Mouse (Mus musculus) c-Kit-positive CD71-positive TER-119-positive erythroid progenitor cells, embryonic 14.5 days (primary cell): ENCODE data around the gene Rab37.
A peak's percentile ranks its signal among the peaks of the same experiment; 100 is the strongest.

Experiments
- DNase-seq: peaks from one replicate; pipeline ENCODE4 v3.0.0-alpha.2; 2013; ENCODE audit warnings: low spot score

Gene Rab37

DNA sequence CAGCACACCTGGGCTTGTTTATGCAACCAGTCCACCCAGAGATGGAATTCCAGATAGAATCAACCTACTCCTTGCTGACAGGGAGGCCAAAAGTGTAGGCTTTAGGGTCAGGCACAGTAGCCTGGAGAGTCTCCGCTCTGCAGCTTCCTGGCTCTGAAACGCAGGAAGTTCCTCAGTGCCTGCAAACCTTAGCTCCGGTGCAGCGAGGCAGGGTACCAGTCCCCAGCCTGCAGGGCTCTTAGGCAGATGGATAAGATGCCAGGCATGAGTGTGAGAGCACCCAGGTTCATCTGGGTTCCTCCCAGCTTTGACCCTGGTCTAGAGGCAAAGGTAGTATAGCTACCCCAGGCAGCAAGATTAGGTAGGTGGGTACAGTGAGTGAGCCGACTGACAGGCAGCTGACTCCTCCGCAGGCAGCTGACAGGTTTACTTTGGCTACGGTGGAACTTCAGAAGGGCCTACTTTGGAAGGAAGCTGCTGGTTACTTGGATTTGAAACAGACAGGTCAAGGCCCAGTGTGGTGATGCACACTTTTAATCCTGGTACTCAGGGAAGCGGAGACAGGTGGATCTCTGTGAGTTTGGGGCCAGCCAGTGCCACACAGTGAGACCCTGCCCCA is 76.5 kb downstream of the Rab37 start:
- no peak for DNase-seq

DNA sequence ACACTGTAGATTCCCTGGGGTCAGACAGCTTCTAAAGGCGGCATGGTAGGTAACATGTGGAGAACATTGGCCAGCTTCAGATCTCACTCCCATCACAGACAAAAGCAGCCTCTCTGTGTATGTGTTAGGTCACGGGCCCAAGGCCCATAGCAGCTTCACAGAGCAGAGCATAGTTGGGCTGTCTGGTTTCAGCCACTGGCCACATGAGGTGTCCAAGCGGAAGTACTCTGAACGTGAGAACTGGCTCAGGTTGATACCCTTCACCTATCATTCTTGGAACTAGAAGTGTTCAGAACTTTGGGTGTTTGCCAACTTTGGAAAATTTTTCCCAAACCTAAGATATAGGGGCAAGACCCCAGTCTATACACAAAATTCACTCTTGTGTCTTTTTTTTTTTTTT is 78.2 kb downstream of the Rab37 start:
- no peak for DNase-seq

DNA sequence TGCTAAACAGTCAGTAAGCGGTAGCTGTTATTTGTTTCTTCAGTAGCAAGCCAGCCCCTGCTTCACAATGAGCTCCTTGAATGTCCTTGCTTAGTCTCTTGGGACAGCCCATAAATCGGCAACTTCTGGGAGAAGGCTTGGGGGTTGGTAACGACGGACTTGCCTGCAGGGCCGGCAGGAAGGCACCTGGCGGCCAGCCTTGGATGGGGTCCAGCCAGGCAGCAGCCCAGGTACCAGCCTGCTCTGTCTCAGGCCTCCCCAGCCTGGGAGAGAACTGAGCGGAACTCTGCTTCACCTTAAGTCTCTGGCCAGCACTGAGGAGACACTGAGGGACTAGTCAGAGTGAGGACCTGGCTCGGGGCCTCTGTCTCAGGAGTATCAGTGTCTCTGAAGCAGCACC is 79.9 kb downstream of the Rab37 start:
- DNase-seq: no peak

DNA sequence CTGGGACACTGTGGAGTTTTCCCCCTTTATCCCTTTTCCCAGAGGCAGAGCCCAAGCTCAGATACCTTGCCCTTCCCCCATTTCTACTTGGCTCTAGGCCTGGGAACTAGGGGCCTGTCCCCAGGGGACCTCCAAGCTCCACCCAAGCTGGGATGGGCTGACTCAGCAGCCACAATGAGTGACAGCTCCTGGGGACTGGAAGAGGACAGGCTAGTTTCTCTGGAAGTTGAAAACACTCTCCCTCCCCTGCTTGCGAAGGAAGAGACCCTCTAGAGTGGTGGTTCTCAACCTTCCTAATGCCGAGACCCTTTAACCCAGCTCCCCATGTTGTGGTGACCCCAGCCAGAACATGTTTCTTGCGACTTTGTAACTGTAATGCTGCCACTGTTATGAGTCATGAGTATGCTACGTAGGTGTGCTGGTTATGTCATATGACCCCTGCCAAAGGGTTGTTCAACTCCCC is 81.6 kb downstream of the Rab37 start:
- no peak for DNase-seq

DNA sequence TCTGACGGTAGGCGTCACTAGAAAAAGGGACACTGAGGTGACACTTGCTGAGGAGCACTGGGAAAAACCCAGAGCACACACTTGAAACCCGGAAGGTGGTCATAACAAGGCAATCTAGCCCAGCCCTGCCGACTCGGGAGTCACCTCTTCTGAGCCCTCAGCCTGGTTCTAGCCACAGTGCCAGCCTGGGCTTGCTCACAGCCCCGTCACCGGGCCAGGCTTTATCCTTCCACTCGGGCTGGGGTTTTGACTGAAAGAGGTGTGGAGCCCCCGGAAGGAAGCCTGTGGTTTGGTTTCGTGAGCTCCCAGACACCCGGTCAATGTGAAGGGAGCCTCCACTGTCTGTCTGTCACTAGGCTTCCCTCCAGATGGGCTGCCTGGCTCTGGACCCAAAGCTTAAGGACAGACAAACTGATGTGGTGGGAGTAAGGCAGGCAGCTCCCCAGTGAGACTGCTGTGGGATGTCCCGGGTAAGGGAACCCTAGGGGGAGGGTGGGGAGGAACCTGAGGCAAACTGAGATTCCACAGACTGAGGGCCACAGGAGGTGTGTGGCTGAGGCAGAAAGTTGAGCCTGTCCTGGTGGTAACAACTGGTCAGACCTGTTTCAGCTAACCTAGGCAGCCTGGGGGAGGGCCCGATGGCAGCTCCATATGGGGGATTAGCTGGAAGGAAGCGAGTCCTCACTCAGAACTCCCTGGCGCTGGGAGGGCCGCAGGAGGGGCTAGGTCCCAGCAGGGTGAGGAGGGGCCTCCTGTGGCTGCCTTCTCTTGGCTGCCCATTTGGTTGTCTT is 82.5 kb downstream of the Rab37 start:
- DNase-seq: no peak

DNA sequence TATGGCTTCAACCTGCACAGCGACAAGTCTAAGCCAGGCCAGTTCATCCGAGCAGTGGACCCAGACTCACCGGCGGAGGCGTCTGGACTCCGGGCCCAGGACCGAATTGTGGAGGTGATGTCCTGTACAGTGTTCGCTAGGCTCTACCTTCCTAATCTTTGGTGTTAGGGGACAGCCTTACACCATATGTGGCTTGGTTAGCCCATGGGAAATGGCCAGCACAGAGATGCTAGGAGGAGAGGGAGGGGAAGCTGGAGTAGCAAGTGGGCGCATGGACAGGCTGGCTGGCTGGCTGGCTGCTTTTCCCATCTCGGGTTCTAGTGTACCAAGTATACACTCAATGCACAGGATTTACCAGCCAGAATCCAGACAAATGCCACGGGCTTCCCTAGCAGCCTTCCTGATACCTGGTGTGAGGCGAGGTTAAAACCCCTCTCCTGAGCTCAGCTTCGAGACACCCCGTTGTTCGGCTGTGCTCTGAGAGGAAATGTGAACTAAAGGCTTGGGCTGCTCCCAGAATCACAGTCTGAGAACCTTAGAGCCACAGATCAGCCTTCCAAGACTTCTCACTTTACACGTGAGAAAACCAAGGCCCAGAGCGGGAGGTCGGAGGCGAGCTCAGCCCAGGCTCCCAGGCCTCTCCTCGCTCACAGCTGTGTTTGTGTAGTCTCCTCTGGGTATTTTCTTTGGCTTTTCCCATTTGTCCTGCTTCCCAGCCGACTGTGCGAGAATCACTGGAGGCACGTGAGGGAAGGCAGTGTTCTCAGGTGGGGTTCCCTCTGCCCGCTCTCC is 85.4 kb downstream of the Rab37 start:
- DNase-seq: no peak

DNA sequence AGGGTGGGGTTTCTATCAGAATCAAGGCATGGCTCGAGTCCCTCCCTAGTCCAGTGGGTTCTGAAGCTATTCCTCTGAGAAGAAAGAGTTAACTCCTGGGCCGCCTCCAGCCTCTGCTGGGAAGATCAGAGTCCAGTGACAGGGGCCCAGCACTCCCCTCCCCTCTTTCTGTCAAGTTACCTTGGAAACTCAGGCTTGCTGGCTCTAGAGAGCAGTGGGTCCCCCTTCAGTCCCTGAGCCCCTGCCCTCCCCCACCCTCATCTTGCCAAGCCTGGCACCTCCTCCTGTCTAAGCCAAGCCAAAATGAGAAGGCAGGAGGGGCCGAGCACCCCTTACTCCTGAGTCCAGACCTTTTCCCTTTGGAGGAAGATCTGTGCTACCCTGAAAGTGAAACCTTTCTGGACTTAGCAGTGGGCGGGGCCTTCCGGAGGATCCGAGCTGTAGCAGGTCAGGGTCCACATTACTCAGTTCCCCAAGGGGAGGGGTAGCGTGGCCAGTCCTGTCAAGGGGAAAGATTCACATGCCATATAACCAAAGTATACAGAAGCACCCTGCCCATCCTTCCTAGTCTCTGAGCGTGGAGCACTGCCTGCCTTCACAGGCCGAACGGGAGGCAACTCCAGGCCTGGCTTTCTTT is 86.4 kb downstream of the Rab37 start:
- no peak for DNase-seq

DNA sequence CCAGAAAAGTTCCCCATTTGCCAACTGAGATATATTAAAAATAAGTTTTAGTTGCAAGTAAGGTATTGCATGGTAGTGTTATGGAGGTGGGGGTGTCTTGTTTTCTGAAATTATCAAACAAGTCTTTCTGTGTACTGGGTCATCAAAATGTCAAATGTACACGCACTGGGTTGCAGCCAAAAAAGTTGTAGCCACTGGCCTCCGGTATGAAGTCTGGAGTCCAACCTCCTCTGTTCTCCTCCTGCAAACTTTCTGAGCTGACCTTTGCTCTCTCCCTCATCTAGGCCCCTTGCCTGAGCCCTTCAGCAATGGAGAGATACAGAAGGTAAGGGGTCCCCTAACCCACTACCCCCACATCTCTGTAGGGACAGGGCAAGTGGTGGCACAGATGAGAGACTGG is 87.5 kb downstream of the Rab37 start:
- DNase-seq: no peak

DNA sequence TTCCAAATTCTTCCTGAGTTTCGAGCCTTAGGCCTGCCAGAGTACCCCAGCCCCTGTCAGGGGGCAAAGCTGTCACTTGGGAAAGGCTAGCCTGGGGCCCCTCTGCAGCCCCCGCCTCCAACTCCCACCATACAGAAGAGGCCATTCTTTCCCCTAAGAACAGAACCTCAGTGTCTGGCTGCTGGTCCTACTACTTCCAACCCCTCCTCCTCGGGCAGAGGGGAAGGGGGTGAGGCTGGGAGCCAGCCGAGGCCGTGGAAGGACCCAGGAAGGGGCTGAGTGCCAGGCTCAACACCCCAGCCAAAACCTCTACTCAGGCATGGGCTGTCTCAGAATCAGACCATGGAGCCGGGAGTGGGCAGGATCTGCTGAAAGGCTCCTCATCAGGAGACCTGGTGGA is 88.0 kb downstream of the Rab37 start:
- no peak for DNase-seq

DNA sequence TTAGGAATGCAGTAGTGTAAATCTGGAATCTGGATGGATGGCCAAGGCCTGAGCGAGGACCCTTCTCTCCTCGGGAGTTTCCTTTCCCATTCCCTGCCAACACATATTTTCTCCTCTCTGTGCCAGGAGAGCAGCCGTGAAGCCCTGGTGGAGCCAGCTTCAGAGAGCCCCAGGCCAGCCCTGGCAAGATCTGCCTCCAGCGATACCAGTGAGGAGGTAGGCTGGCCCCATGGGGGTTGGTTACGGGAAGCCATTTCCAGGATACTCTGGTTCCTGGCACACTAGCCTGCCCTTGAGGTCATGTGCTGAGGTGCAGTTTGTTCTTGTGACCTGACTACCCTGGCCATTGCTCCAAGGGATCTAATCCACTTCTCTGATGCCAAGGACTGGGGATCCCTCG is 88.7 kb downstream of the Rab37 start:
- no peak for DNase-seq

DNA sequence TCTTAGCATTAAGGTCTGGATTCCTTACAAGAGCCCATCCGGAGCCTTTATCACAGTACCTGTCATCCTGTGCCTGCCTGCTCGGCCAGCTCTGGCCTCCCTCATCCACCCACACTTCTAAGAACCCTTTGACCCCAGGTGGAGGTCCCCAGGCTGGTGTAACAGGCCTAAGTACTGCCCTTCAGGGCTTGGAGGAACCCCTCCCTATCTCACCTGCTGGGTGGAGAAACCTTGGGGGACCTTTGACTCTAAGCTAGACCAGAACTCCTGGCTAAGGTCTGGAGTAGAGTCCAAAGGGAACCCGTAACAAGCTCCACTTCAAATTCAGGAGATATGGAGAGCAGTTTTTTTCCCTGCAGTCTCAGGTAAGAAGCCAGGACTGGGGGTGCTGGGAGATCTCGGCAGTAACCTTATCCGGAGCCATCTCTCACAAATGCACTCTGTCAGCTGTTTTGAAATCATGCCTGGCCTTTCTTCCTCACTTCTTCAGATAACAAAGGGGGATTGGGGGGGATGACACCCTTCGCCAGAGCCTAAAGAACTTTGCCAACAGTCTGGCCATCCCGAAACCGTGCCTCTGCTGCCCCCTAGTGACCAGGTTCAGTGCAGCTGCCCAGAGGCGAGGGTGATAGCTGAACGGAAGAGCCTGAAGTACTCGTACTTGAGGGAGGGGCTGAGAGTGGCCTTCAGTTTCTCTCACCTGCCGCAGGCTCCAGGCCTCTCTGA is 90.8 kb downstream of the Rab37 start:
- DNase-seq: peak; percentile 74

DNA sequence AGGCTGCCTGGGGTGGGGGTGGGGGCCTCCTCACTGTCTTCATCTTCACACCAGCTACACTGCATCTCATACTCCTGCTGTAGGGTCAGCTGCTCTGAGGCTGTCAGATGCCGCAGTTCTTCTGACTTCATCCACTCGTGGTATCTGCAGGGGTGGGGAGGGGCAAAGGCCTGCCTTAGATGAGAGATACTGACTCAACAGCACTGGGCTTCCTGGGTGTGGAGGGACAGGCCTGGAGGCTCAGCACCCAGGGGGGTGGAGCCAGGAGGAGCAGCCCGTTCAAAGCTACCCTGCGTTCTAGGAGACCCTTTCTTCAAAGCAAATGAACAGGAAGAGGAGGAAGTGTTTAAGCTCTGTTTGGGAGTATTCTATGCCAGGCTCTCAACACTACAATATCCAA is 93.7 kb downstream of the Rab37 start:
- no peak for DNase-seq

DNA sequence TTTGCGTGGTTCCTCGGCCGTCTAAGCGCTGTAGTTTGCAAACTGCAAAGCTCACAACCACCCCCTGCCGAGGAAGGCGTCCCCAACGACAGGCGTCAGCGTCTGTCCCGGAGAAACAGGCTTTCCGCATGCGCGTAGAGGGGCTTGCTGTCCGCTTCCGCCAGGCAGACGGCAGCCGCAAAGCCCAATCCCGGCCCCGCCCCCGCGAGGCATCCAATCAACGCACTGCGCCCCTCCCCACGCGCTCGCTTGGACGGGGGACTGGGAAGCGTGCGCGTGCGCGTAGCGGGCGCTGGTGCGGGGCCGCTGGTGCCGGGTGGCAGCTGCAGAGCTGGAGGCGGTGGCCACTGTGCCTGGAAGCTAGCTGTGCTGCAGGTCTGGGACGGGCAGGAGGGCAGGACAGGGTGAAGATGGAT is 96.0 kb downstream of the Rab37 start, which contains the start of gene Tmem104:
Gene Tmem104, plus strand, starts transcription at position 264 of the 416 bp plus-strand sequence.
- DNase-seq: peak; percentile 93

DNA sequence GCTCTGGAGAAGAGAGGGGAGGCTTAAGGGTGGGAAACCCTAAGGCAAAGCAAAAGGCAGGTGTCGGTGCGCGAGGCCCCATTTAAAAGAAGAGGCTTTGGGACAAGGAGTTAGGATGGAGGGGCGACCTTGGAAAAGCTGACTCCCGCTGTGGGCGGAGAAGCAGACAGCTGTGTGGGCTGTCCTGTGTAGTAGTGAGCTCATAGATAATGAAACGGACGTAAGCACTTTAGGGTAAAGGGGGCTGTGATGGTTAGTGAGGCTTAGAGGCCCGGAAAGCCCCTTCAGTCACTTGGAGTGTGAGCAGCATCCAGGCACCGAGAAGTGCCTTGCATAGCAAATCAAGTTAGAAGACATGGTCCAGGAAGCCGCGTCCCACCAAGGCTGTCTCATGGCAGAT is 96.5 kb downstream of the Rab37 start, which contains the start of gene Nat9:
Gene Nat9, minus strand, starts transcription at position 167 of the 400 bp plus-strand sequence.
- no peak for DNase-seq

DNA sequence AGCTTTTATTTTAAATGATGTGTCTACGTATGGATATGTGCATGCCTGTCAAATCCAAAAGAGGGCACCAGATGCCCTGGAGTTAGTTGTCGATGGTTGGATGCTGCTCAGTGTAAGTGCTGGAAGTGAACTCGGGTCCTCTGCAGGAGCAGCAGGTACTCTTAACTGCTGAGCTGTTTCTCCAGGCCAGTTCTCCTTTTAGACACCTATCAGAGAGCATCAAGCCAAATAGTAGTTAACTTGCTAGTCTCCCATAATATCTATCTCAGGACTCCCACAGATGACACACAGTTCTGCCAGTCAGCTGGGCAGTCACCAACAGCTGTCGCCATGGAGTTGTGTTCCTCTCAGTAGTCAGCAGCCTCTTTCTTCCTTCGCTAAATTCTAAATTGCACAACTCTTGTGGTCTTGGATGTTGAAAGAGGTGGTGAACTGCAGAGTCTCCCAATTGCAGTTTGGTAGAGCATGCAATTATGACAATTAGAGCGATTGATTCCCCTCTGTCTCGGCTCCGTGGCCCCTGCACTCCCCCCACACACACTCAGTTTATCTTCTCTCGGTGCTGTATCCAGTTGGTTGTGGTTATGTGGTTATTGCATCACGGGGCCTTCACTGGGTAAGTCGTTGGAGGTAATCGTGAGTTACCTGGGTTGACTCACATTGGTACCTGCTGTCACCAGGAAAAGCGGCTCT is 97.5 kb downstream of the Rab37 start:
- DNase-seq: no peak

DNA sequence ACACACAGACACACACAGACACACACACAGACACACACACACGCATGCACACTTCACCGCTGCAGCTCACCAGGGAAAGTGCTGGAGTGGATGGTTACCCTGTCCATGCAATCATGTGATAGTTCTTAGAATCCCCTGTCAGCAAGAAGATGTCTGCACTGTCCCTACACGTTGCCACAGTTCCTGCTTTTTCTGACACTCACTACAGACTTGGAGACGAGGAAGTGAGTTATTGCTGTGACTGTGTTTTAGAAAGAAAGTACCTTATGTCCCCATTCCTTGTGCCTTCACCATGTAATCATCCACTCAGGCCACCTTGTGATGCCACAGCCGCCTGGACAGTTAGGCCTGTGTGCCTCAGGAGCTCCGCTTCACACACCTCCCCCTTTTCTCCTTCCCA is 98.1 kb downstream of the Rab37 start:
- DNase-seq: no peak

DNA sequence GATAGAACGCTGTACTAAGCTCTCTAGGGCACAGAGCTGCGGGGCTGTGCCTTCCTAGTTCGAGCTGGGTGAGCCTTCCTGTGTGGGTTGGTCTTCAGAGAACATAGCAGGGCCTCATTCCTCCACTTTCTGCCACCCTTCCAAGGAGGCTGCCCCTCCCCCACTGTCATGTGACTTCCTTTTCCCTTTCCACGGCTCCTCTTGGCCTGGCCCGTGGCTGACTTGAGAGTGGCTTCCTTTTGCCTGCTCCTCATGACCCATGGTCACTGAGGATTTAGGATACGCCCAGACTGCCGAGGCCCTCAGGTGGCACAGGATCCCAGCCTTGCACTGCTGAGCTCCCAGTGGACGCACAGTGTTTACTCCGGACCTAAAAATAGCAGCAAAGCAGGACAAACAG is 100.9 kb downstream of the Rab37 start:
- DNase-seq: no peak

DNA sequence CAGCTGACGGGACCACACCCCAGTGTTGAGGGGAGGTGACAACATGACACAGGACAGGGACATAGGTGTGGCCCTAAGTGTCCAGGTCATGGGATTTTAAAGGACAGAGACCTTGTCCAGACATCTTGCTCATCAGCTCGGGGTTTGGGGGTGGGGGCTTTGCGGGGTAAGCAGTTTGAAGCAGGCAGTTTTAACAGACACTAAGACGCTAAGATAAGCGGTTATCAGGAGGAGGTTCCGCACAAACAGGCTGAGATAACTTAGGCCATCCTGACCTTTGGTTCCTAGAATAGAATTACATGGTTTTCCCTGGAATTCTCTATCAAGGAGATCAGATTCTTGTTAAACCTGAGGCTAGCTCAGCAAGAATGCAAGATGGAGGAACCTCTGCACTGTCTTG is 103.5 kb downstream of the Rab37 start:
- DNase-seq: peak; percentile 48

DNA sequence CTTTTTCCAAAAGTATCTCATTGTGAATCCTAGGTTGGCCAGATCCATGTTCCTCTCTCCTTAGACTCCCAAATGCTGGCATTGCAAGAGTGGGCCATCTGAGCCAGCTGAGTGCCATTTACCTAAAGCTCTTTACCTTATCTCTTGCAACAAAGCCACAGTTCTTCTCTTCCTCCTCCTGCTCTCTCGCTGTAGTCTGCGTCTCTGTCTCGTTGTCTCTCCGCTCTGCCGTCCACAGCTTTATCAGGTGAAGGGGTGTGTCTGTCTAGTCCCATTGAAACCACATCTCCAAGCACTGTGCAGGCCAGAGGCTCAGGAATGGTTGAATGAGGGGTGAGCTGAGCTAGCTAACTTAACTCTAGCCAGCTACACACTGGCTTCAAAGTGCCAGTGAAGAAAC is 104.7 kb downstream of the Rab37 start:
- DNase-seq: no peak

DNA sequence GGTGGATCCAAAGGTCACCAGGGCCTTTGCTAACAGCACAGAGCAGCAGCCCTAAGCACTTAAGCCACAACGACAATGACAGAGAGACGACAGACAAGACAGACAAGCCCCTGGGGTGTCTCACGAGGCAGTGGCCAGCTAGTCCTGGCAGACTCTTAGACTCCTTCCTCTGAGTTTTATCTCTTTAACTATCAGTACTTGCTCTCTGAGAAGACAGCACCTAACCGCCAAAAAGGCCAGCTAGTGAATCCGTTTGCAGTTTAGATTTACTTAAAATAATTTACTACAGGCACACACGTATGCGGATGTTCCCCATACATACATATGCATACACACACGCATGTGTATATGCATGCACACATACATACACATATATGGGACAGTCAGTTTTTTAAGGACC is 106.3 kb downstream of the Rab37 start:
- DNase-seq: no peak

DNA sequence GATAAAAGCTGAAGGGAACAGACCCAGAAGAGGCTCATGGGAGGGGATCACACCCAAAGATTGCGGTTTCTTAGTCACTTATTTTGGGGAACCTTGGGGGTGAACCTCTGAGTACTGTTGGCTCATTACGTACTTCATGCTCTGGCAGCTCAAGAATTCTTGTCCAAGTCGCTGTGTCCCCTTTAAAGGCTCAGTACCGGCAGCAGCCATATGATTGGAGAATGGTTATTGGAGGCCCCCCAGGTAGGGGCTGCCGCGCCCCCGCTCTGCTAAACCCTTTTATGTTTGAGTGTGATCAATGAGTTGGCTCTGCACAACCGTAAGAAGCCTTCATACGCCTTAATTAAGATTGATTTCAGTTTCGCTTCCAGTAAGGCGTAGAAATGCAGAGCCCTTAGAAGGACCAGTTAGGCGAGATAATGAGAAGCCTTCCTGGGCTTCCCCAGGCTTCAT is 107.7 kb downstream of the Rab37 start:
- DNase-seq: no peak
